Mouse (Mus musculus): ENCODE measurements around the gene Fam221b.
A peak's percentile ranks its signal among the peaks of the same experiment; 100 is the strongest.

Gene Fam221b

DNA sequence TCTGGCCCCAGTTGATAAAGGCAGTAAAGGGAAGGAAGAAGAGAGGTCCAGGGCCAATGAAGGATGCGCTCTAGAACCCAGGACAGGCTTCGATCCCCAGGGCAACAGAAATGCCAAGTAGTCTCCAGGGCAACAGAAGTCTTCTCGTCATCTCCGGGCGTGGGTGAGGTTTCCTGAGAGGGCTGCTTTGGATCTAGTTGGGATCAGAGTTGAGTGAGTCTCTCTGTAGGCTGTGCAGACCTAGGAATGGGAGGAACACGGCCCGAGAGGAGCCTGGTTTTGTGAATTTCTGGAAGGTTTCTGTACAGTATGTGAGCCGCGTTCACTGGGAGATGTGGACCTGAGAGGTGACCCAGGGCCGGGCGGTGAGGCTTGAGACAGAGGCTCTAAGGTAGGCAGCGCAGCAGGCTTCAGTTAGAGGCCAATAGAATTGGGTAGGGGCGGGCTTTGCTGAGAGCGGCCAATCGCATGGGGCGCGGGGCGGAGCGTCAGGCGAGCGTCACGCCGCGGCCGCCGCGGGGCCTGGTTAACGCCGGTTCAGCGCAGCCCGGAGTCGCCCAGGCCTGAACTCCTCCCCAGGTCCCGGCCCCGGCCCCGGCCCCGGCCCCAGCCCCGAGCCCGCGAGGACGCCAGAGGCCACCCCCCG lies at the start of gene Fam221b, which contains the start of gene Tmem8b:
Gene Fam221b, minus strand, starts transcription at position 364 of the 646 bp plus-strand sequence.
Gene Tmem8b, plus strand, starts transcription at position 190 of the 646 bp plus-strand sequence.
- peak; percentile 74 for DNase-seq (ENCODE audit: low read depth)

DNA sequence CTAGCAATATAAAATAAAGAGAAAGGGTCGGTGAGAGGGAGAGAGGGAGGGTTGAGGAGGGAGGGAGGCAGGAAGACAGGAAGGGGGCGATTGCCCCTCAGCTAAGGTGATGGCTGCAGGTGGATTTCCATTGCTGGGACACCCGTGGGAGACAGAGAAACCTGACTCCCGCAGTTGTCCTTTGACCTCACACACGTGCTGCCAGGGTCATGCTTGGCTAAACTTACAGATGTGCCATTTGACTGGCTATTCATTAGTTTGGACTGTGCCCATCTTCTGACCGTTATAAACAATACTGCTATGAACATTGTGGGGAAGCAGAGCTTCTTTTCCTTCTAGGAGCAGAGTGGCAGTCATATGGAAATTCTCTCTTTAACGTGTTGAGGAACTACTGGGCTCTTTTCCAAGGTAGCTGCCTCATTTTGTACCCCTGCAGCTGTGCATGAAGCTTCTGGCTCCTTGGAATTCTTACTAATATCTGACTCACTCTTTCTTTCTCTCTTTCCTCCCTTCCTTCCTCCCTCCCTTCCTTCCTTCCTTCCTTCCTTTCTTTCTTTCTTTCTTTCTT lies 44.8 kb upstream of the Fam221b start:
- DNase-seq (ENCODE audit: low read depth): no peak

DNA sequence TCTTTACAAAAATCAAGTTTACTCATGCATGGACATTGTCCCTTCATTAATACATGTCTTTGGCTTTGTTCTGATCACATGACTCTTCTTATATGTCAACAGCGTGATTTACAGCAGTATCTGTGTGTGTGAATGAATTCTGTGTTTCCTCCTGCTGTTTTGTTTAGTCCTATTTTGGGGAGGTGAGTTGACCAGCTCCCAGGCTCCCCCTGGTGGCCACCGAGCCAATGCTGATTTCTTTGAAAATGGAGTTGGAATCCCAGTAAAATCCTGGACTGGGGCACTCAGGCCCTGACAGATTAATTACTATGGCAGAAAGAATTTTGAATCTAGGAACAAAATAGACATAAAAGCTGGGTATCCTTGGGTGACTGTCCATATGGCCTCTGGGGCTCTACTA lies 42.9 kb upstream of the Fam221b start:
- DNase-seq (ENCODE audit: low read depth): peak; percentile 47

DNA sequence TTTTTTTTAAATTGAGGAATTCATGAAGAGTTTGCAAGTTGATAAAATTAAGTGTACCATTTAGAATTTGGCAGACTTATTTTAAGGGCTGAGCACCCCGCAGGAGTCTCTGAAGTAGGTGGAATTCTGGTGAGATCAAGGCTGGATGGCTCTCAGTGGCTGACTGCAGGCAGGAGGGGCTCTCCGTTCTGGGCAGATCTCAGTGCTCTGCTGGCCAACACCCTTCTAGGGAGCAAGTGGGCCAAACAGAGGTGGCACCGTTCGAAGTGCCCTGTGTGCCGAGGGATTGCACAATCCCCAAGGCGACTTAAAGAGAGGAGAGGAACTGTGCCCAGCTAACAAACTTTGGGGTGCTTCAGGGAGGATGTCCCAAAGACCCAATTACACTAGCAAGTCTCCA lies 40.9 kb upstream of the Fam221b start, which contains the start of gene Olfr71:
Gene Olfr71, minus strand, starts transcription at position 387 of the 400 bp plus-strand sequence.
- no peak for DNase-seq (ENCODE audit: low read depth)

DNA sequence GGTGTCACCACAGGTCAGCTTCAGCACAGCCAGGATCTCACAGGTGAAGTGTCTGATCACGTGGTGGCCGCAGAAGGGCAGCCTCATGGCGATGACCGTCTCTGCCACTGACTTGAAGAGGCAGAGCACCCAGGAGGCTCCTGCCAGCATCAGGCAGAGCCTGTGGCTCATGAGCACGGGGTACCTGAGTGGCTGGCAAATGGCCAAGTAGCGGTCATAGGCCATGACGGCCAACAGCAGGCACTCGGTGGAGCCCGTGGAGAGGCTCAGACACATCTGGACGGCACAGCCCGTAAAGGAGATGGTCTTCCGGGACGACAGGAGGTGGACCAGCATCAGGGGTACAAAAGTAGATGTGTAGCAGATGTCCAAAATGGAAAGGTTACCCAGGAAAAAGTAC lies 37.0 kb upstream of the Fam221b start:
- no peak for DNase-seq (ENCODE audit: low read depth)

DNA sequence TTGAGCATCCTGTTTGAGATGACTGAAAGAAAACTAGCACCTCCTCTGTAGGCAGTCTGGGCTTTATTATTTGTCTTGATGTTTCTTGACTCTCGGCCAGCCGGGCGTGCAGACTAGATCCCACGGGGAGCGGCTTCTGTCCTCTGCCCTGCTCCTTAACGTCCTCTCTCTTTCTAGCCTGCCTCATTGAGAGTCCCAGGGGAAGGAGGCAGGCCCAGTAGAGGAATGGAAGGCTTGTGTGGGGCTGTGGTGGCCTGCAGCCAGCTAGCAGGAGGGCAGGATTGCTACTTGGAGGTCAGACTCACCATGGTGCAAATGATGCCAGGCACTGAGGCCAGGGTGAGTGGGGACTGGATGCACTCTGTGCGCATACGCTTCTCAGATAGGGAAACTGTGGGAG lies 34.9 kb upstream of the Fam221b start:
- no peak for DNase-seq (ENCODE audit: low read depth)

DNA sequence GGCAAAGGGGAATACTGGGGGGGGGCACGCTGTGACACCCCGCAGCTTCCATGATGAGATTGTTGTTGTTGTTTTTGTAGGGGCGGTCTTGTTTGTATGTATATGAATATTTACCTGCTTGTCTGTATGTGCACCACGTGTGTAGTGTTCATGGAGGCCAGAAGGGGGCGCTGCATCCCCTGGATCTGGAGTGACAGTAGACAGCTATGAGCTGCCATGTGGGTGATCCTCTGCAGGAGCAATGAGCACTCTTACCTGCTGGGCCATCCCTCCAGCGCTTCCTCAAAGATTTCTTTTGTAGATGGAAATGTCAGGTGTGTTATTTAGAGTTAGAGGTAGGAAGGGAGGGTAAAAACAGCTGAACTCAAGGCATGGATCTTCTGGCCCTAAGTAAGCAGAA lies 34.5 kb upstream of the Fam221b start:
- DNase-seq (ENCODE audit: low read depth): no peak

DNA sequence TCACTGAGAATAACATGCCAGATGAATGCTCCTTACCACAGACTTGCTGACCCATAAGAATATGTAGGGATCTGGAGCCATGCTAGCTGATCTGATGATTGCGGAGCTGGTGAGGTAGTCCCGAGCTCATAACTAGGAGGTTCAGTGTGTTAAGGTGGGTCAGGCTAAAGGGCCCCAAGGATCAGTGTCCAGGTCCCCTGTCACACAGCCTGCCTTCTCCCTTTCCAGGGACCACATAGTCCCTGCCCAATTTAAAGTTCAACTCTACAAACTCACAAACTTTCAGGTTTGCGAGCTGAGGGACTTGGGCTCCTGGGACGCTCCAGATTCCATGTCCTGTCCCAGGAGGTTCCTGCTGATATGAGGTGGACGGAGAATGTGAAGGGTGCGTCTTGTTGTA lies 31.8 kb upstream of the Fam221b start, which contains the start of gene Olfr70:
Gene Olfr70, minus strand, starts transcription at position 101 of the 400 bp plus-strand sequence.
- DNase-seq (ENCODE audit: low read depth): no peak

DNA sequence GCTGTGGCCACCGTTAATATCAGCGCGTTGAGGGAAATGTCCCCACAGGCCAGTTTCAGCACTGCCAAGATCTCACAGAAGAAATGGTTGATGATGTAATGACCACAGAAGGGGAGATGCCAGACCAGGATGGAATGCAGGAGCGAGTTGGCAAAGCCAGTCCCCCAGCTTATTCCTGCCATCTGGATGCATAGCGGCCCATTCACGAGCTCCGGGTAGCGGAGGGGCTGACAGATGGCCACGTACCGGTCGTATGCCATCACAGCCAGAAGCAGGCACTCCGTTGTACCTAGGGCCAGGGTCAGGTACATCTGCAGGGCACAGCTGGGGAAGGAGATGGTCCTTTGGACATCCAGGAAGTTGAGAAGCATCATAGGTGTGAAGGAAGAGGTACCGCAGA lies 27.6 kb upstream of the Fam221b start:
- DNase-seq (ENCODE audit: low read depth): no peak

DNA sequence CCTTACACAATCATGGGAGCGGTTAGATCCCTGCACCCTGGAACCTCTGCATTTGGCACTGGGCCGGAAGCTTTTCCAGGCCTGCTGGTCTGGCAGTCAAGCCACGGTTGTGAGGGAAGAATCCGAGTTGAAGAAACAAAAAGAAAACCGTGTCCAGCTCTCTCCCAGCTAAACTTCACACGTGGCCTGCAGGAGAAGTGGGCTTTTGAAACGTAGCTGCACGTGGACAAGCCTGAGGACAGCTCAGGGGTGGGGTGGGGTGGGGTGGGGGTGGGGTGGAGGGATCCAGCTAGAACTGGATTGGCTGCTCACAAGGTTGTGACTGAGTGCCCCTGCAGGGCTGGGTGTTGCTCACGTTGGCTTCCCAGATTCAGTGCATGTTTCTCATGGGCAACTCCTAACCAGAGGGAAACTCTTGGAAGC lies 26.3 kb upstream of the Fam221b start:
- DNase-seq (ENCODE audit: low read depth): no peak

DNA sequence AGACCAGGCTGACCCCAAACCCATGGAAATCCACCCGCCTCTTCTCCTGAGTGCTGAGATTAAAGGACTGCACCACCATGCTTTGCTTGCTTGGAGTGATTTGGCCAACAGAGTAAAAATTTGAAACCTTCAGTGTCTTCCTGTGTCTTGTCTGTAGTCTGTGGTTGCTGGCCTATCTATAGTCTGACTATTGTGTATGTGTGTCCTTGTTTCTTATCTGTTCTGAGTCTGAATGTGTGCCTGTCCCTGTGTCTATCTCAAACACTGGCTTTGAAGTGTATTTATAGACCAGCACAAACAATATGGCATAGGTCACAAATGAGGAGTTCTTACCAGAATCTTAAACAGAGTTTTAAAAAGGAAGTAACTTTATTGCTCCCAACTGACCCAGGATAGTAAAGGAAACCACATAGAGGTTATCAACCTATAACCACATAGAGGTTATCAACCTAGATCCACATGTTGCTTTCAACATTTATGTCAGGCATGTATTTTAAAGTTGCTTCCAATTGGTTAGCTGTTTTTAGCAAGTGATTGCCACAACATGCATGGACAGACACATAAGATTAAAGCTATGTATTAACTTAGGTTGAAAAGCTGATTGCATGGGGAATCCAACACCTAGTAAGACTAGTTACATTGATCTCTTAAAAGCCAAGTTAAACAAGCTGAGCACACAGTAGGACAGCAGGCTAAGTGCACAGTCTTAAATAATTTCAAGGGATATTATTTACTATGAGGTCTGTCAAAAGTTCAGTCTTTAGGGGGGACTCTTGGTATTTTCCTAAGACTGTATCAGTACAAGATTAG lies 25.7 kb upstream of the Fam221b start:
- no peak for DNase-seq (ENCODE audit: low read depth)

DNA sequence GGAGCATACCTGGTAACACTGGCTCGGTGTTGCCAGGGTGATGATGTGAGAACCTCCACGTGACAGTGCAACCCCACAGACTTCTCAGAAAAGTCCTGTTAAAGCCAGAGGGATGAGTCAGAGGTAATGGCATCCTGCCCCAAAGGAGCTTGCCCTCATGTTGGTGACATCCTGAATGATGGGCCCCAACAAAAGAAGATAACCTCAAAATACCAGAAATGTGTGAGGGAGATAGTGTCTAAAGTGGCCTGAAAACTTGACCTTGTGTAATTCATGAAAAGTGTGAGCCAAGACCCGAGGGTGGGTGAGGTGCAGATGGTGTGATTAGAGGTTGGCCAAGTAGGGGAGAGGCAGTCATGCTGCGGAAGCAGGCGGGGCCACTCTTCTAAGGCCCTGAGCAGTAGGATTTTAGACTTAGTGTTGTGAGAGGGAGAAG lies 24.9 kb upstream of the Fam221b start:
- no peak for DNase-seq (ENCODE audit: low read depth)

DNA sequence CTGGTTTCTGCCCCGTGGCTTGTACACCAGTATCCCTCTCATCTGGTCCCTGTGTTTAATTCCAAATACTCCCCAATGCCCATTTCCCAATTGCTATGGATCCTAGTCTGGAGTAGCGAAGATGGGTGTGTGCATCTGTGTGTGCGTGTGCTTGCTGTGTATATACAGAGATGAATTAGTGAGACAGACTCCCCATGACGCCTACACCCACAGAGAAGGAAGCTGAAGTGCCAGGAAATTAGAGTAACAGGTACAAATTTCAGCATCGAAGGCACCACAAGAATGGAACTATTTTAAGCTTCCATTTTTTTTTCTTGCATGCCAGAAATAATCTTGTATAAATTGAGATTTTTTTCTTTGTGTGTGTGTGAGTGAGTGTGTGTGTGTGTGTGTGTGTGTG lies 22.1 kb upstream of the Fam221b start:
- no peak for DNase-seq (ENCODE audit: low read depth)

DNA sequence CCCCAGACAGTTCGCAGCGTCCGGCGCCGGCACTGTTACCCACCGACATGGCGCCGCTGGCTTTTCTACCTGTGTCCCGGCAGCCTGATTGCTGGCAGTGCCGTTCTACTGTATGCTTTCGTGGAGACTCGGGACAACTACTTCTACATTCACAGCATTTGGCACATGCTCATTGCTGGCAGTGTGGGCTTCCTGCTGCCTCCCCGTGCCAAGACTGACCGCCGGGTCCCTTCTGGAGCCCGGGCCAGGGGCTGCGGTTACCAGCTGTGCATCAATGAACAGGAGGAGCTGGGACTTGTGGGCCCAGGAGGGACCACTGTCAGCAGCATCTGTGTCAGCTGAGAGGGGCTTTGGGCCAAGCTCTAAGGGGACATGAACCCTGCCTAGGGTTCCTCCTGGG lies 21.1 kb upstream of the Fam221b start:
- DNase-seq (ENCODE audit: low read depth): no peak

DNA sequence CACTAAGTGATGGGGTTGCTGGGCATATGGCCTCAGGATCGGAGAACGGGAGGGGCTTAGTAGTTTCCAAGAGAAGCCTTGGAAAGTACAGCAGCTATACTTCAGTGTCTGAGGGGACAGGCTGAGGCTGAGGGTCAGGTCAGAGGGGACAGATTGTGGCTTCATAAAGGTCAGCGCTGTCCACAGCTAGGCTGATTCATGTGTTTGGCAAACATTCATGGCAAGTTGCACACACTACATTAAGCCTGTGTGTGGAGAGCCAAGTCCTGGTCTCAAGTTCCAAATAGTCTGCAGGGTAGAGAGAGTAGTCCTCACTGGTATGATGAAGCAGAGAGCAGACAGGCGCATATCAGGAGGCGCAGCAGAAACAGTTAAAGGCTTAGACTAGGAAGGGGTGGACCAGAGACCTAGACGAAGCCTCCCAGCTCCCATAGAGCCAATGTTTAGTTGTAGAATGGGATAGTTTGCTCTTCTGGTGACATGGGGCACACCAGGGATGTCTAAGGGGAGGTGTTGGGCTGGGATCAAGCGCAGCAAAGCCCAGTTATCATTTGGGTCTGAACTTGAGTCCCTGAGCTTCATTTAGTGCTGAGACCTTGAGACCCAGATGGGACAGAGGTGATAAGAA lies 10.6 kb upstream of the Fam221b start:
- no peak for DNase-seq (ENCODE audit: low read depth)

DNA sequence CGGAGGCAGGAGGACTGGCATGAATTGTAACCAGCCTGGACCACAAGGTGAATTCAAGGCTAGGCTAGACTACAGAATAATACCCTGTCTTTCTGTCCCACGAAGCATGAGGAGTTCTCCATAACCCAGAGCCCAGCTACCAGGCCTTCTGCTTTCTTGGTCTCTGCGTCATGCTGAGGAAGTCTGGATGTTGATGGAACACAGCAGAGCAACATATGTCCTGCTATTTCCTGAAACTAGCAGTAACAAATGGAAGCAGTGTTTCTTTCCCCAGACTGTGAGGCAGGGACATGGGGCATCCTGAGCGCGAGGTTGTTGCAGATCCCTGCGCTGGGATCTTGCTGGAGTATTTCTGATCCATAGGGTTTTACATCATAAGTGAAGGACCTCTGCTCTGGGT lies 9.6 kb upstream of the Fam221b start:
- no peak for DNase-seq (ENCODE audit: low read depth)

DNA sequence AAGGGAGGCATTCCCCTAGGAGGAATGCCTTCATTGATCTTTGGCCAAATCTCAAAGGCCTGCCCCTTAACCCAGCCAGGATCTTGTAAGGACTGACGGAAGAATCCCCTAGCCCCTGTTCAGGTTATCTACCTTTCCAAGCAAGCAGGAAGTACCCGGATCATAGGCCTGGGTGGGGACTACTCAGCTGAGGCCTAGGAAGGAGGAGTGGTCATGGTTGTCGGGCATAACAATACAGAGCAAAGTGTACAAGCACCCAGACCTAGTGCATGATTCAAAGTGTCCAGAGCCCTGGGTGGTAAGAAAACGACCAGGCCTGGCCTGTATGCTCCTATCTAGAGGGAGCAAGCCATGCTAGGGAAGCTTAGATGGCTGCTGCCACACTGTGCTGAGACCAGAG lies 6.7 kb upstream of the Fam221b start:
- DNase-seq (ENCODE audit: low read depth): no peak

DNA sequence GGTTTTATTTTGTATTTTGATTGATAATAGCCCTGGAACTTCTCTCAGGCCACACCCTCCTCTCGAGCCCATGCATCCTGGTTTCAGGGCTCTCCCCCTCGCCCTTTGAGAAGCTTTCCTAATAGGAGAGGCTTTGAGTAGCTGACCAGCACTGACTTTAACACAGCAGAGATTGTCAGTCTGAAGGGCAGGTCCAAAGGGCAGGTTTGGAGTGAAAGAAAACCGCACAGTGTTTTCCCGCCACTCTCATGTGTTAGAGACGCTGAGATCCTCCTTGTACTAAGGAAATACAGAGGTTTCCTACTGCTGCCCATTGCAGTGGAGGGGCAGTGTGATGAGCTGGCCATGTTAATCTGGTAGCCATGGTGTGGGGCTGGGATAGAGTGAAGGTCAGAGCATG lies 6.0 kb upstream of the Fam221b start:
- no peak for DNase-seq (ENCODE audit: low read depth)

DNA sequence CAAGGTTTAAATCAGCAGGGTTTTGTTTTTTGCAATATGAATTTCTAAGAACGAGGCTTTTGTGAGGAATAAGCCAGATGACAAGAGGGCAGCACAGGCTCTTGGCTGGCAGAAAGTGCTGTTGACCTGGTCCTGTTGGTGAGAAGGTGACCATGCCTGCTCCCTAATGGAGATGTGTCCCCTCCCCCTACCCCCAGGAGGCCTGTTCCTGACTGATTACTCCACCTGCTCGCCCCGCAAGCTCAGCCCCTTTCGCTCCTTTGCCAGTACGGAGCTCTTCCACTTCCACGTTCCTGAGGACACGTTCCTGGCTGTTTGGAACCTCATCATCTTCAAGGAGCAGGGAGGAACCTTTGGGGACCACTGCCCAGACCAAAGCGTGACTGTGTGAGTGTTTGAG lies 4.8 kb upstream of the Fam221b start:
- no peak for DNase-seq (ENCODE audit: low read depth)

DNA sequence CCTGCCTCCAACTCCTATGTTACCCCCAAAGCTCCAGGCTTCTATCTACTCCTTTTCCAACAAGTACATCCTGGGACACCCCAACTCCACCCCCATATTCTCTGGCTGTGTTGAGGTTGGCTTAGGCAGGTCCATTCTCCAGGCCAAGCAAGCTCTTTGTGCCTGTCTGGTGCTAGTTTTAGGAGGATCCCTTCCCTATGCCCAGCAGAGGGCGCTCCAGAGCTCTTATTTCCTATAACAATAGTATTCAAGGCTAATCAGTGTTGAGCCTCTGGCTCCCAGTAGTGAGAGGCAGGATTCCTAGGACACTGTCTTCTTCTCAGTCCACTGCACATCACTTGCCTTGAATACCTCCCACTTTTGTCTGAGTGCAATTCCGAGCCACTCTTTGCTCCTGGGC lies 3.1 kb upstream of the Fam221b start:
- peak; percentile 93 for DNase-seq (ENCODE audit: low read depth)

DNA sequence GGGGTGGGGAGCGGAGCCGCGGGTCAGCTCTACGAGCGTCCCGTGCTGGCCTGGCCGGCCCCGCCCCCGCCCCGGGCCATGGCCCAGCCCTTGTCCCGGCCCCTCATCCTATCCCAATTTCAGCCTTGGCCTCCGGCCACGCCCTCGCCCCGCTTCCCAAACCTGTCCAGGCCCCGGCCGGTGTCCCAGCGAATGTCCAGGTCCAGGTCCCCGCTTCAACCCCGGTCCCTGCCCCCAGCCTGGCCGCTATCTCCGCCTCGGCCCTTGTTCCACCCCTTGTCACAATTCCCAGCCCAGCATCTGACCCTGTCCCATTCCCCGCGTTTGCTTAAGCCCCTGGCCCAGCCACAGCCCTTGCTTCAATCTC lies 466 bp upstream of the Fam221b start:
- no peak for DNase-seq (ENCODE audit: low read depth)

DNA sequence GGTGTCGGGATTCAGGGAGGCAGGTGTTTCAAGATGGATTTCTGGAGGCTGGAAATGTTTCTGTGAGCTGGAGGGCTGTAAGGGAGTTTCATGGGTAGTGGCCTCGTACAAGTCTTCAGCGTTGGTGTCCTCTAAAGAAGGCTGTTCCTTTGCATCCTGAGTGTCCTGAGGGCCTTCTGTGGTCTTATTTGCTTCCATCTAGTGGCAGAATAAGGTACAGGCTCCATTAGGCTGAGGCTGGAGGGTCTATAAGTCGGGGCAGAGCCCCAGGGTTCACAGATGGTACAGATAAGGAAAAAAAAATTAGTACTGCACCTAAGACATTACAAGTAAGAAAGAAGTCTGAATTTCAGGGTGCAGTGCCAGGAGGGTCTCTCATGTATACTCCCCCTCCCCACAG lies 2.5 kb downstream of the Fam221b start:
- no peak for DNase-seq (ENCODE audit: low read depth)

DNA sequence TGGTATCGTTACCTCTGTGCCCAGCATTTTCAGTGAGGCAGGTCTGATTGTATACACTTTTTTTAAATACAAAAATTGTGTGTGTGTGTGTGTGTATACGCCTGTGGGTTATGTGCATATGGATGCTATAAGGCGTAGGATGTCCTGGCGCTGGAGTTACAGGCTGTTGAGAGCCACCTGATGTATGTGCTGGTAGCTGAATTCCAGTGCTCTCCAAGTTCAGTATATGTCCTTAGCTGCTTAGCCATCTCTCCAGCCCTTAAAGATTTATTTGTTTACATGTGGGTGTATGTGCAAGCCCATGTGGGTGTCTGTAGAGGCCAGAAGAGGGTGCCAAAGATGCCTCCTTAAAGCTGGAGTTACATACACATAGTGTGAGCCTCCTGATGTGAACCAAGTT lies 11.8 kb downstream of the Fam221b start:
- no peak for DNase-seq (ENCODE audit: low read depth)

Data from c-Kit-positive CD71-negative TER-119-negative erythroid progenitor cells, embryonic 14.5 days (primary cell).